Mouse (Mus musculus): ENCODE measurements around the gene Lifr. TPM values are rescaled to one million over a fixed set of nuclear protein-coding genes. Genes with fewer than 3 reads are reported as not detected.

Lifr gene
- polyA plus RNA-seq, 1 experiment from 2014 or later = 31.4 TPM

DNA sequence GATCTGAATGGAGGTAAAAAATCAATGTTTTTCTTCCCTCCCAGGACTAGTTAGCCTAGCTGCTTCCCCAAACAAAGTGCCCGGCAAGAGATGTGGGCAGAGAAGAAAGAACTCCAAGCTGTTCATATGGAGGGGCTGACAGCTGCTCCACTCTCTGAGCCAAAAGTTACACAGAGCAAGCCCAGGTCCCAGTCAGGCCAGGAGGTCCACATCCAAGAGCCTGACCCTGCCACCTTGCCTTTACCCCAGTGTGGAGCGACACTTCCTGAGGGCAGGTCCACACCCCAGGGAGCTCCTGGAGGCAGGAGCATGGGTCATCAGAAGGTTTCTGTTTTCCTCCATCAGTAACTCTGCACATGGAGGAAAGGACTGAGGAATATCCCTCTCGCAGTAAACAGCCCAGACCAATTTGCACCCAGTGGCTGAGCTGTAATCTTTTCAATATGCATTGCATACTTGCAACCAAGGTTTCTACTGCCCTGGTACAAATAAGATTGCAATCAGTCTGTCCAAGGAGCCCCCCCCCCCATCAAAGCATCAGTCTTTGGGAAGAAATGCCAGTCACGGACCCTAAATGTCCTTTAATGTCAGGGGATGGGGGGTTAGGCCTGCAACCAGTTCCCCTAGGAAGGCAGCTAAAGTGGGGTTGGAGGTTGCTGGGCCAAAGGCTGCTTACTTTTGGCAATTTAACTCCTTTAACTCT lies 28.3 kb upstream of the Lifr start:
- Histone ChIP-seq H3K4me3 (ENCODE audit: low read depth, low read length) (no peak overlapping the region), H3K9me3 (replicated peaks; ENCODE audit: control insufficient read depth, low read length) (no peaks in the 10 kb centered on the region), H3K36me3 (ENCODE audit: control insufficient read depth, insufficient read depth, low read length) (no peaks in the 10 kb centered on the region), H3K4me1 (ENCODE audit: control insufficient read depth, insufficient read depth, low read length) (no peaks in the 10 kb centered on the region), H3K27ac (ENCODE audit: low read depth, low read length) (no peak overlapping the region), H3K4me2 (no peak overlapping the region), H3K27me3 (ENCODE audit: control insufficient read depth, insufficient read depth, low read length) (no peaks in the 10 kb centered on the region), H3K9ac (ENCODE audit: low read depth, low read length) (no peak overlapping the region)
- ATAC-seq (replicated peaks; ENCODE audit: insufficient number of reproducible peaks, low FRiP score, low TSS enrichment) = no peak
- WGBS (ENCODE audit: insufficient replicate concordance) = 49% methylated on average over 4 of the region's 4 CpGs

DNA sequence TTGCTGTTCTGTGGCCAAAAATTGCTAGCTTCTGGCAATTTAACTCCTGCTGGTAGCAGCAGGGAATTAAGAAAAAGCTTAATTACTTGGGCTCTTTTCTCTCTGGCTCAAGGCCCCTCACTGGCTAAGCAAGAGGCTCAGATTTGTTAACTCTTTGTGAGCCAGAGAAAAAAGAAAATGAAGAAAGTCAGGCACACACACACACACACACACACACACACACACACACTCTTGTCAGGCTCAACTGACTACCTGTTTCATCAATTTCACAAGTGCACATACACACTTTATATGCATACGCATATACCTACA lies 27.8 kb upstream of the Lifr start:
- Histone ChIP-seq H3K9me3 (replicated peaks; ENCODE audit: control insufficient read depth, low read length) (no peaks in the 10 kb centered on the region), H3K4me2 (no peak overlapping the region), H3K36me3 (ENCODE audit: control insufficient read depth, insufficient read depth, low read length) (no peaks in the 10 kb centered on the region), H3K4me1 (ENCODE audit: control insufficient read depth, insufficient read depth, low read length) (no peaks in the 10 kb centered on the region), H3K9ac (ENCODE audit: low read depth, low read length) (no peak overlapping the region), H3K27me3 (ENCODE audit: control insufficient read depth, insufficient read depth, low read length) (no peaks in the 10 kb centered on the region), H3K27ac (ENCODE audit: low read depth, low read length) (no peak overlapping the region), H3K4me3 (ENCODE audit: low read depth, low read length) (no peak overlapping the region)
- 89% methylated on average over 1 of the region's 1 CpGs for WGBS (ENCODE audit: insufficient replicate concordance)
- ATAC-seq (replicated peaks; ENCODE audit: insufficient number of reproducible peaks, low FRiP score, low TSS enrichment) = no peak

DNA sequence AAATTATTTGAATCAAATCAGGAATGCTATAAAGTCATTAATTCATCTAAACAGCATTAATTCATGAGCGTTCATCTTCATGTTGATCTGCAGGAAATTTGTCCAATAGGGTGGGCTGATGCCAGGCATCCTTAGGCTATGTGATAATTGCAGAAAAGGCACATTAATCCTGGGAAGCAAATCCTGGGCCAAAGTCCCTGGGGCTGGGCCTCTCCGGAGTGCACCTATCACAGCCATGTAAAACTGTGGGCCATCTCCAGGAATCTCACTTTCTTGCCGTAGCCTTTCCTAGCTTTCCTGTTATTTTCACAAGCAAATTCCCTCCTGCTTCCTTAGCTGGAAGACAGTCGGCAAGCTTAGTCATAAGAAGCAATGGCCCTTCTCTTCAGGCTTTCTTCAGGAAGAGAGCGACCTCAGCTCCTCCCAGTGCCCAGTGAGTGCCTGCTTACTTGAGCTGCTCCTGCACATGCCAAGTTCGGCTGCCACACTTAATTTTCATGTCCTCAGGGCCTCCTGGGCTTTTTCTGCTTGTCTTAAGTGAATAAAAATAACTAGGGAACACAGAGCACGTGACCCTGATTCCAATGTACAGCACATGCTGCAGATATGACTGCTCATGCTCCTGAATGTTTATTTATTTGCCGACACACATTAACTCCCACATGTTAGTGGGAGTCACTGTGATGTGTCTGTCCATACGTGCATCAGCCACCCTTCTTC lies 26.7 kb upstream of the Lifr start:
- H3K4me1 ChIP-seq (ENCODE audit: control insufficient read depth, insufficient read depth, low read length) = no peaks in the 10 kb centered on the region
- no peak for ATAC-seq (replicated peaks; ENCODE audit: insufficient number of reproducible peaks, low FRiP score, low TSS enrichment)
- WGBS (ENCODE audit: insufficient replicate concordance) = 70% methylated on average over 9 of the region's 9 CpGs

DNA sequence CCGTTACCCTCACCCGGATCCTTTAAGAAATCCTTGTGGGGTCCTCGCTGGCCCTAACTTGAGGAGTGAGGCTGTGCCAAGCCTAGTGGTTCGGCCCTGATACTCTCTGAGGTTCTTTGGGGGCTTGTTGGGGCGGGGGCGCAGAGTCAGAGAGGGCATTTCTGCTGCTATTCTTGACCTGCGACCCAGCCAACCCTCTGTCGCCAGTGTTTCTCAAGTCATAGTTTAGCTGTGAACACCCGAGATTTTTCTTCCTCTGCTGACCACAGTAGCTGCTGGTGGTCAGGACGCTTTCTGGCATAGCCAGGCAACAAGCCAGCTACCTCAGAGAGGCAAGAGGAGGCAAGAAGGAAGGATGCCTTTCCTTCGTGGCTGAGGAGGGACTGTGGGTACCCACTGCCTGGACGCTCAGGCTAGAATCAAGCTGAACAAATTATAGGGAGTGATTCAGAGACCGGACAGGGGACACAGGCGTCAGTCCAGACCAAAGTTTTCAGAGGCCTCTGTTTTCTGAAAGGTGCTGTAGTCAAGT lies 25.4 kb upstream of the Lifr start:
- H3K4me3 ChIP-seq (ENCODE audit: low read depth, low read length) = no peak overlapping the region
- no peak overlapping the region for H3K9ac ChIP-seq (ENCODE audit: low read depth, low read length)
- ATAC-seq (replicated peaks; ENCODE audit: insufficient number of reproducible peaks, low FRiP score, low TSS enrichment) = no peak
- no peak overlapping the region for H3K27ac ChIP-seq (ENCODE audit: low read depth, low read length)
- WGBS (ENCODE audit: insufficient replicate concordance) = 79% methylated on average over 14 of the region's 14 CpGs
- no peak overlapping the region for H3K4me2 ChIP-seq
- no peaks in the 10 kb centered on the region for H3K36me3 ChIP-seq (ENCODE audit: control insufficient read depth, insufficient read depth, low read length)
- H3K9me3 ChIP-seq (replicated peaks; ENCODE audit: control insufficient read depth, low read length) = no peaks in the 10 kb centered on the region
- H3K4me1 ChIP-seq (ENCODE audit: control insufficient read depth, insufficient read depth, low read length) = no peaks in the 10 kb centered on the region; the same call in 1 of the 2 replicates
- no peaks in the 10 kb centered on the region for H3K27me3 ChIP-seq (ENCODE audit: control insufficient read depth, insufficient read depth, low read length)

More for the DNA sequence above, 26.7 kb upstream of the Lifr start:
- Histone ChIP-seq H3K9me3 (replicated peaks; ENCODE audit: control insufficient read depth, low read length) (no peaks in the 10 kb centered on the region), H3K4me3 (ENCODE audit: low read depth, low read length) (no peak overlapping the region), H3K27ac (ENCODE audit: low read depth, low read length) (no peak overlapping the region), H3K9ac (ENCODE audit: low read depth, low read length) (no peak overlapping the region), H3K27me3 (ENCODE audit: control insufficient read depth, insufficient read depth, low read length) (no peaks in the 10 kb centered on the region), H3K4me2 (no peak overlapping the region), H3K36me3 (ENCODE audit: control insufficient read depth, insufficient read depth, low read length) (no peaks in the 10 kb centered on the region)

DNA sequence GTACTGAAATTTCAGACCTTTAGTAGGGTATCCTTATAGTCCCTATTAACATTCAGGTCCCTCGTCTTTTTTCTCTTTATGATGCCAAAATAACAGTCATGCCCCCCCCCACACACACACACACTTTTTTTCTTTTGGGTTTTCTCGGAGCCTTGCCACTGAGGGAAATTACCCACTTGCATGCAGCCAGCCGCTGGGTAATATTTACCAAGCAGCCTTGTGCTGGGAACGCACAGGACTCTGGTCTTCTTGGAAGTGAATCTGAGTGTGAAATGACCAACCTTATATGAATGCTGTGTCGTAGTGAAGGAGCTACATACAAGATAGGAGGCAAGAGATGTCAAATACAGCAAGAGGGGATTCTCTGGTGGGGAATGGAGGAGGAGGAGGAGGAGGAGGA lies 24.8 kb upstream of the Lifr start:
- no peak overlapping the region for H3K4me3 ChIP-seq (ENCODE audit: low read depth, low read length)
- 74% methylated on average over 5 of the region's 5 CpGs for WGBS (ENCODE audit: insufficient replicate concordance)
- no peak for ATAC-seq (replicated peaks; ENCODE audit: insufficient number of reproducible peaks, low FRiP score, low TSS enrichment)
- H3K4me2 ChIP-seq = no peak overlapping the region
- no peak overlapping the region for H3K9ac ChIP-seq (ENCODE audit: low read depth, low read length)
- H3K36me3 ChIP-seq (ENCODE audit: control insufficient read depth, insufficient read depth, low read length) = no peaks in the 10 kb centered on the region
- no peaks in the 10 kb centered on the region for H3K27me3 ChIP-seq (ENCODE audit: control insufficient read depth, insufficient read depth, low read length)
- no peak overlapping the region for H3K27ac ChIP-seq (ENCODE audit: low read depth, low read length)
- H3K4me1 ChIP-seq (ENCODE audit: control insufficient read depth, insufficient read depth, low read length) = no peaks in the 10 kb centered on the region; the same call in 1 of the 2 replicates
- H3K9me3 ChIP-seq (replicated peaks; ENCODE audit: control insufficient read depth, low read length) = no peaks in the 10 kb centered on the region

DNA sequence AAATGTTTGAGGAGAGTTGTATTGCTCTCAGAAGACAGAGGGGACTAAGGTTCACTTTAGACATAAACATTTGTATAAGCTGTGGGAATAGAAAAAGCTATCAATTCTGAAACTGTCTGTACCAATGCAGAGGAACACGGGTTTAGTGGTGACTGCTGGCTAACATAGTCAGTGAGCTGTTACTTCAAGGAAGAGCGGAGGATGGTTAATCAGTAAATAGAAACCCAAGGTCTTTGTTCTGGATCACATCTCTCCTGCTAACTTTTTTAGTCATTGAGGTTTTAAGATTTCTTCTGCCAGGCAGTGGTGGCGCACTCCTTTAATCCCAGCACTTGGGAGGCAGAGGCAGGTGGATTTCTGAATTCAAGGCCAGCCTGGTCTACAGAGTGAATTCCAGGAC lies 23.7 kb upstream of the Lifr start:
- Histone ChIP-seq H3K4me3 (ENCODE audit: low read depth, low read length) (no peak overlapping the region), H3K4me1 (ENCODE audit: control insufficient read depth, insufficient read depth, low read length) (no peaks in the 10 kb centered on the region; the same call in 1 of the 2 replicates), H3K4me2 (no peak overlapping the region), H3K27me3 (ENCODE audit: control insufficient read depth, insufficient read depth, low read length) (no peaks in the 10 kb centered on the region), H3K9ac (ENCODE audit: low read depth, low read length) (no peak overlapping the region), H3K27ac (ENCODE audit: low read depth, low read length) (no peak overlapping the region), H3K9me3 (replicated peaks; ENCODE audit: control insufficient read depth, low read length) (no peaks in the 10 kb centered on the region), H3K36me3 (ENCODE audit: control insufficient read depth, insufficient read depth, low read length) (no peaks in the 10 kb centered on the region)
- WGBS (ENCODE audit: insufficient replicate concordance) = 88% methylated on average over 3 of the region's 3 CpGs
- ATAC-seq (replicated peaks; ENCODE audit: insufficient number of reproducible peaks, low FRiP score, low TSS enrichment) = no peak

DNA sequence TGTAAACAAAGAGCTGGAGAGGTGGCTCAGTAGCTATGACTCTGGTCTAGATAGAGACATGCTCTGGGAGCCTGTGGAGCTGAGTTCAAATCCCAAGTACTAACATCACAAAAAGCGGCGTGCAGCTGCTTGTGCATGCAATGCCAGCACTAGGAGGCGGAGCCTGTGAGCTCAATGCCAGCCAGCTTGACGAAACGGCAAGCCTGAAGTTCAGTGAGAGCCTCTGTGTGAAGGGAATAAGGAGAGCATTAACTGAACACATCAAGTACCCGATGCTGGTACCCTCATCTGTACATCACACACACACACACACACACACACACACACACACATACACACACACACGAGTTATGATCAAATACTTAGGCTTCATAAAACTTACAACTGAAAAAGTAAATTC lies 21.0 kb upstream of the Lifr start:
- Histone ChIP-seq H3K27me3 (ENCODE audit: control insufficient read depth, insufficient read depth, low read length) (no peaks in the 10 kb centered on the region), H3K27ac (ENCODE audit: low read depth, low read length) (no peak overlapping the region), H3K4me1 (ENCODE audit: control insufficient read depth, insufficient read depth, low read length) (no peaks in the 10 kb centered on the region; the same call in 1 of the 2 replicates), H3K9me3 (replicated peaks; ENCODE audit: control insufficient read depth, low read length) (no peaks in the 10 kb centered on the region), H3K9ac (ENCODE audit: low read depth, low read length) (no peak overlapping the region), H3K4me3 (ENCODE audit: low read depth, low read length) (no peak overlapping the region), H3K36me3 (ENCODE audit: control insufficient read depth, insufficient read depth, low read length) (no peaks in the 10 kb centered on the region), H3K4me2 (no peak overlapping the region)
- 78% methylated on average over 7 of the region's 7 CpGs for WGBS (ENCODE audit: insufficient replicate concordance)
- ATAC-seq (replicated peaks; ENCODE audit: insufficient number of reproducible peaks, low FRiP score, low TSS enrichment) = no peak

DNA sequence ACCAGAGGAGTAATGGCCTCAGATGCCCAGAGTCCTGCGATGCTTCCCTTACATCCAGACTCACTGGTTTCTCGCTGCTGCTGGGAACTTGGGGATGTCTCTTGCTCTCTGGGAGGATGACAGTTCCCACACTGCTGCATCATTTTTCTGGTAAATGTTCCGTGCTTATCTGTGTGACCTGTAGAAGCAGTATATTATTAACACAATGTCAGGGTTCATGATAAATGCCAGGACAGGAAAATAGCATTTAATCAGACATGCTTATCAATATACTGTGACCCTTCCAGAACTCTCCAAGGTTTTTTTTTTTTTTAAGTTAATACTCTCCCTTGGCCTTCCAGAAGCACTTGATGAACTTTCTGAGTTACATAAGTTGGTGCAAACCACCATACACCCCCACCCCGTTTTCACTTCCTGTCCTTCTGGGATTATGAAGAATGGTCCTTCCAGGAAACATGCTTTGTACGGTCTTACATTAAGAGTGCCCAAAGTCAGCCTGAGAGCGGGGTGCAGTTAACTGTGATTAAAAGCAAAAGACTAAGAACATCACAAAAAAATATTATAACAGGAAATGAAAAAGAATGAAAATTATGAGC lies 20.1 kb upstream of the Lifr start:
- Histone ChIP-seq H3K9ac (ENCODE audit: low read depth, low read length) (no peak overlapping the region), H3K36me3 (ENCODE audit: control insufficient read depth, insufficient read depth, low read length) (no peaks in the 10 kb centered on the region), H3K4me3 (ENCODE audit: low read depth, low read length) (no peak overlapping the region), H3K4me2 (no peak overlapping the region), H3K4me1 (ENCODE audit: control insufficient read depth, insufficient read depth, low read length) (no peaks in the 10 kb centered on the region; the same call in 1 of the 2 replicates), H3K27me3 (ENCODE audit: control insufficient read depth, insufficient read depth, low read length) (no peaks in the 10 kb centered on the region), H3K27ac (ENCODE audit: low read depth, low read length) (no peak overlapping the region), H3K9me3 (replicated peaks; ENCODE audit: control insufficient read depth, low read length) (no peaks in the 10 kb centered on the region)
- WGBS (ENCODE audit: insufficient replicate concordance) = 54% methylated on average over 6 of the region's 6 CpGs
- no peak for ATAC-seq (replicated peaks; ENCODE audit: insufficient number of reproducible peaks, low FRiP score, low TSS enrichment)
